Mouse (Mus musculus) WW6 (cell line): ENCODE results near the gene Kpna3.

Experiments
- DNase-seq: peaks from one replicate; pipeline ENCODE4 v3.0.0-alpha.2; 2013; ENCODE audit warnings: low read depth, low spot score

The Kpna3 gene

GRCm38 (mm10) chr14:61320765-61321164 is 118.9 kb downstream of the Kpna3 start:
- no peak for DNase-seq

- peak; percentile 74 for DNase-seq
Measured at GRCm38 (mm10) chr14:61316861-61317260, 122.8 kb downstream of the Kpna3 start.
